Mouse (Mus musculus) brain, embryonic 14.5 days (tissue): Measurements from ENCODE around the gene Pkp3.

Experiments used
- CTCF ChIP-seq: fragments of 200-500 bp; IDR thresholded peaks from 2 replicates; pipeline ENCODE4 v1.5.1; 2012; ENCODE audit warnings: inconsistent platforms, mild to moderate bottlenecking, moderate library complexity, borderline replicate concordance; ENCODE audit not compliant: insufficient read depth, insufficient read length; ENCODE audit errors: extremely low read depth
- POLR2A ChIP-seq: fragments of 200-500 bp; IDR thresholded peaks from 2 replicates; pipeline ENCODE4 v1.6.1; 2012; ENCODE audit warnings: mild to moderate bottlenecking, inconsistent platforms, borderline replicate concordance; ENCODE audit not compliant: poor library complexity, insufficient read depth, insufficient read length, severe bottlenecking; ENCODE audit errors: extremely low read depth

DNA sequence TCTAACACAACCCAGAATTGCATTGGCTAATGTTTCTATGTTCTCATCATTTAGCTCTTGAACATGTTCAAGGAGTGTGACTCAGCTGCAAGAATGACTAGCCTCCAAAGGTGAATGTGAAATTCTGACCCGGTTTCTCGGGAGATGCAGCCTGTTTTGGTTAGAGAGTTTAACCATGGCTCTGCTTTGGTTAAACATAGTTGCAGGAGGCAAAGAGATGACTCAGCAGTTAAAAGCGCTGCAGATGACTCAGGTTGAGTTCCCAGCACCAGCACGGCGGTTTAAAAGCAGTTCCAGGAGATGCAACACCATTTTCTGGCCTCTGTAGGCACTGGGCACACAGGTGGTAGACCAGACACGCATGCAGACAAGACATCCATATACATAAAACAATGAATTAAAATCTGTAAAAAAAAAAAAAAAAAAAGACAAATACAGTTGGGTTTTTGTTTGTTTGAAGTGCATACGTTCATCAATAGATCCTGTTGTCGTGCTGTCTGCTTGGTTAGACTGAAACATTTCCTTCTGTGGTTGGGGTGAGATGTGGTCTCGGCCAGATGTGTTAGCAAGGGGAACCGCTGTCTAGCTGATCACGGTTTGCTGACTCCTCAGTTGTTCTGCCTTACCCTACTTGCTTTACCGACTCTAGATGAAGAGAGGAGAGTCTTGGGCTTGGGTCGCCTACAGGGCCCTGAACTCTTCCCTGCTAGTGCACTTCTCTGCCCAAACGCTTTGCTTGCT, 19.2 kb upstream of the Pkp3 start:
- TF ChIP-seq POLR2A (no peak), CTCF (no peak)
